Mouse (Mus musculus) T-cell, adult 2 months (primary cell): Measurements from ENCODE around the gene Olfr671.
"Not testable (repeated sequence)": the region's sequence is repeated elsewhere in the genome, so short reads cannot be mapped to it uniquely, and the experiment has no call there.

Source experiments
- DNase-seq: peaks from one replicate; pipeline ENCODE4 v3.0.0; 2022; ENCODE audit warnings: low spot score

Olfr671 gene

GRCm38 (mm10) chr7:104979026-104979425 is at the start of gene Olfr671:
Olfr671 (minus strand) TSS chr7:104979126.
- no peak for DNase-seq

DNA sequence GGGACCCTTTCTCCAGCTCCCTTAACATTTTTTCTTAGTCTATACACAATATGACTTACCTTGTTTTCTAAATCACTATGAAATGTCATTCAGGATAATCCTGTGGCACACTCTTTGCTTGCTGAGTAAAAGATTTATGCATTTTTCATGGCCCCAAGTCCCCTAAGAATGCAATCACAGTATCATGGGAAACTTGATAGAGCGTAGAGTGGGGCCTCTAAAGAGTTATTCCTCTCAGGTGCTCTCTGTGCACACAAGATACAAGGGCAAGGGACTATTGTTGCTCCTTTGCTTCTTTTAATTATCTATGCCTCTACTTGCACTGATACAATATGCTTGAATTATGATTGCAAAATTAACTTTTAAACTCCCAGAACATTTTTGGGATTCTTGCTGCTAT is 49.4 kb upstream of the Olfr671 start, which contains the start of gene Olfr675:
Olfr675 (minus strand) TSS at position 101 of the 400 bp plus-strand sequence.
- DNase-seq = no peak

GRCm38 (mm10) chr7:105022530-105022929 is 43.6 kb upstream of the Olfr671 start:
- no peak for DNase-seq

DNA sequence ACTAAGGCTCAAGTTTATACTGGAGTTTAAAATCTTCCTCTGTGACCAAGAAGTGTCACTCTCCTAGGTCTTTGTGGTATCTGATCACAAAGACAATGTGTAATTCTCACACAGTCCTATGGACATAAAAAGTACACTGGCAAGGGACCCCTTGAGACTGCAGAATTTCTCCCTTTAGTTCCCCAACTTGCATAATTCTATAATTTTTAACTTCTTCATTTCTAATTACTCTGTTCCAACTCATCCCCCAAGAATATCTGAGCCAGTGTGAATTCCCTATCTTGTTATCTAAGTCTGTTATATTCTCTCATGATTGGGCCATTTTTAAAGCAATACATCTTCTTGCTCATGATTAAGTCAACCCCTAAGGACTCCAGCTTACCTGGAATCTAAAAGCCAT is 23.0 kb upstream of the Olfr671 start, which contains the start of gene Olfr672:
Olfr672 (minus strand) TSS at position 101 of the 400 bp plus-strand sequence.
- no peak for DNase-seq

GRCm38 (mm10) chr7:104972507-104972906 is 6.4 kb downstream of the Olfr671 start:
- not testable (repeated sequence) for DNase-seq

- DNase-seq = no peak
Measured at GRCm38 (mm10) chr7:104962520-104962919, 16.4 kb downstream of the Olfr671 start, which contains the start of gene Olfr670. Olfr670 (minus strand) TSS chr7:104962620.

GRCm38 (mm10) chr7:104950234-104950633 is 28.7 kb downstream of the Olfr671 start:
- DNase-seq = not testable (repeated sequence)

GRCm38 (mm10) chr7:104933940-104934339 is 45.0 kb downstream of the Olfr671 start, which contains the start of gene Olfr669:
Olfr669 (plus strand) TSS chr7:104934240.
- no peak for DNase-seq

DNA sequence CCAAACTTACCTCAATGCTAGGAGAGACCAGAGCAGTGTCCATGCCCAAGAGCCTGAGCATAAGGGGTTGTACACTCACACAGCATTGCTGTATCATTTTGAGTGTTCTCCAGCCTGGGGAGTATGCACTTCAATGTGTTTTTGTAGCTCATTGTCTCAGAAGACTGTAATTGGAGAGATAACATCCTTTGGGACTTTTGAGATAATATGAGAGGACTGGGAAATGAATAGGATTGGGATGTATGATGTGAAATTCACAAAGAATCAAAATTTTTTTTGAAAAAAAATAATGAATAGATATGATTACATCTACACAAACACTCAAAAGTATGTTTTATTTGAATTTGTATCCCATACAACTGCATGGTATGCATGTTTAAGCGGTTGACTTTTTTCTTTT is 51.0 kb downstream of the Olfr671 start, which contains the start of gene Olfr668:
Olfr668 (minus strand) TSS at position 101 of the 400 bp plus-strand sequence.
- DNase-seq = no peak
